Mouse (Mus musculus) bone marrow, adult 2 months (tissue): ENCODE measurements around the gene Nav2.

ENCODE experiments used
- CTCF ChIP-seq: fragments of 200-500 bp; IDR thresholded peaks from 2 replicates; pipeline ENCODE4 v1.5.1; 2011; ENCODE audit warnings: low read length, control low read depth; ENCODE audit not compliant: control insufficient read depth, insufficient read depth
- POLR2A ChIP-seq: fragments of 200-500 bp; IDR thresholded peaks from 2 replicates; pipeline ENCODE4 v1.6.1; 2011; ENCODE audit warnings: low read depth, mild to moderate bottlenecking, control low read depth, low read length, borderline replicate concordance; ENCODE audit not compliant: control insufficient read depth

DNA sequence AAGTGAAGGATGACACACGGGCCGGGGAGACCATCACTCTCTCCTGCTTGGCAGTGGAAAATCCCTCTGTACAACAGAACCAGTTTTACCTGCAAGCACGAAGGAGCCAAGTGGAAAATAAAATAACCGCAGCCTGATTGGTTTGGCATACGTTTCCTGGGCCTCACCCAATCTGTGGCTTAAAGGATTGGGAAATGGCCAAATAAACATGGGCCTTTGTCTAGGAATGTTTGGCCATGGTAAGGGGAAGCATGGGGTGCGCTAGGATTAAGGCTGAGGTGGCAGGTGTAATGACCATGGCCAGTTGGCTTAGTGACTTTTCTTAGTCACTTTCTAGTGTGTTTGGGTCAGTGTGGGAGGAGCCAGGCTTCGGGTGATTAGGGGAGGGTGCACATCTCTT is 424.1 kb downstream of the Nav2 start:
- TF ChIP-seq CTCF (no peak), POLR2A (no peak)
